Mouse (Mus musculus) spleen, postnatal 14 days (tissue): ENCODE data around the gene Gid8.

Experiments
- DNase-seq, 2 experiments: peaks; one replicate each; pipeline ENCODE4 v3.0.0; 2021 to 2022; ENCODE audit warnings: low spot score in 2 of 2

Gene Gid8

DNA sequence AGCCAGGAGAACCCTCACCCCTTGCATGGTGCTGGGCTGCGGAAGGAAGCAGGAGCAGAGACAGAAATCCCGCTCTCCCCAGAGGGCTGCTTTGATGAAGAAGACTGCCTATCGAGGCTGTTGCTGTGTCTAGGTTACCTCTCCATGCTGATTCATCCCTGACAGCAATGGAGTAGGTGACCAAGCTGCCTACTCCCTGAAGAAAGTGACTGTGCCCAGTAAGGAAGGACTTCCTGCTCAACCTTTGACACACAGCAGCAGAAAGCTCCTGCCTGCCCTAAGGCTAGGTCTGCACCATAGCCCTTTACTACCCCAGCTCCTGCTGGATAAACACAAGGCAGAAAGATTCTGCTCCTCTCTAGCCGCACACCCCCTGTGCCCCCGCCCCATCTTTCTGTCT, 39.0 kb downstream of the Gid8 start:
- DNase-seq = no peak

DNA sequence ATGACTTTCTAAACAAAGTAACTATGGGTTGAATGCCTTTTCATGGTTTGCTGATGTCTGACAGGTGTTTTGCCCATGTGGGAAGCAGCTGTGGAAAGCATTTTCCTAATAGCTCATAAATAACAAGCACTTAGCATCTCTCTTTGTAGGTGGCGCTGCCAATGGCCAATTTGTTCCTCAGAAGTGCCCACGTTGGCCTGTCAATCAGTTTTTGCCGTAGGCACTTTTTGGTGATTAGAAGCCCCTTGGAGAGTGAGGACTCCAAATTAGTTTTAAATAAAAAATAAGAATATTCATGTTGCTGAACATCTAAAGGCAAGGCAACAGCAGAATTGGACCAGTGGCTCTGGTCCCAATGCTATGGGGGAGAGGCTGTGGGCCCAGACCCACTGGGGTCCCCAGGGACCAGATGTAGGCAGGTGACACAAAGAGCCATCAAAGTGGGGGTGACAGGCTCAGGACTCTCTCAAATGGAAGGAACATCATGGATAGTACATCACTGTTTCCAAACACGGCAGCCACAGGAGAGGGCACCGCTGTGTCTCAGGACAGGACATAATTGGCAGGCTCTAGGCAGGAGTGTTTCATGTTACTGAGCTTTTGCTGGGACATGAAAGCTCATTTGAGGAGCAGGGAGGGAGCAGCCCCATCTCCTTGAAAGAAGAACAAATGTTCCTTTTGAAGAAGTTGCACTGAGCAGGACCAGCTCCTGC, 45.2 kb downstream of the Gid8 start:
- DNase-seq = no peak

DNA sequence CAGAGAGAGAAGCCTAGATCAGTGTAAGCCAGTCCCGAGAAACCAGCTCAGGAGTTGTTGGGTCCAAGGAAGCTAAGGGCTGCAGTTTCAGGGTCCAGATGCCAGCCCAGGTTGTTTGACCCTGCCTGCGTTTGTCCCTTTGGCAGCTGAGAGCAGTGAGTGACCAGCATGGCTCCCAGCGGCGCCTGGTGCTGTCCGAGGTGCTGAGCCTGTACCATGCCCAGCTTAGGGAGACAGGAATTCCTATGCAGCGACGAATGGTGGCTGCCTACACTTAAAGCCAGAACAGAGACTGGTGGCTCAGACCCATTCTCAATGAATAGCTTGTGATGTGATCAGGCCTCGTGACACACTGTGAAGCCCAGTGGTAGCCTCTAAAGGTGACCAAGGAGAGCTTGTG, 46.0 kb downstream of the Gid8 start:
- no peak for DNase-seq

DNA sequence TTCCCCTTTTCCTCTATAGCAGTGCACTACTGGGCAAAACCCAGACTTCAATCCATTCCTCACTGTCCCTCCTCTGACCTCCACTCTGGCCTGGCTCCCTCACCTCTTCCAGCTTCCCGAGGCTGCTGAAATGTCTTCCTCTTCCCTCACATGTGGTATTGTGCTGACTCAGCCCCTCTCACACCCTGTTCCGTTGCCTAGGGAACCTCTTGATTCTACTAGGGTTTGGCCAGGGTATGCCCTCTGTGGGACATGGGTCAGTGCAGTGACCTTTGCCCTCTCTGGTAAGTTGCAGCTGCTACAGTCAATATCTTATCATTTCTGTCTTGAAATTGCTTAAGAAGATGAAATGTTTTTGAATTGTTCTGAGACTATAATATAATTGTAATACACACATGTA, 46.9 kb downstream of the Gid8 start:
- no peak for DNase-seq

DNA sequence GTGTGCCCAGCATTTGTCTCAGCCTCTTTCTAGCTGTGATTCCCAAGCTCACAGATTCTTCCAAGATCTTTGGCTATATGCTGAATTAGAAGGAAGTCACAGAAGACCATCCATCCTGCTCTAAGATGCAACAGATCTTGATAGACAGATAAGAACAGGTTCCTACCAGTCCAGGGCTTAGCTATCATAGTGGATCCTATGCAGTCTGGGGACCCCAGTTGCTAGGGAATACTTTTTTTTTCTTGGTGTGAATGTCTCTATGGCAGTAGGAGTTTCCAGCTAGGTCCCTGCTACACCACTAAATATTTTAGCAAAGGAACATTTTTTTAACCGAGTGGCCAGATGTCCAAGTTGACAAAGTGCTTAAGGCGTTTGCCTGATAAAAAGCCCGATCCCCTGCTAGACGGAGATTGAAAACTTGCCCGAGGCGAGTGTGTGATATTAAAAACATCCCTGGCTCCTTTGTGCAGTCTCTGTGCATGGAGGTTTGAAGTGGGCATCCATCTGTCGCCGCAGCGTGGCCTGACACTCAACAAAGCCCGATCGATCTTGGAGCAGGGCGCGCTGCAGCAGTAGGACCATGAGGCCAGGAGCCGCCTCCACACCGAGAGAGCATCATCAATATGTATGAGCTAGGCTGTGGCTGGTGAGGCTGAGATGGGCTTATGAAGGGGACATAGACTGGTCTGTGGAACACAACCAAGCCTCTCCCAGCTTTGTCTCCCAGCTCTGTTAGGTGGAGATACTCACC, 48.8 kb downstream of the Gid8 start:
- DNase-seq = no peak

DNA sequence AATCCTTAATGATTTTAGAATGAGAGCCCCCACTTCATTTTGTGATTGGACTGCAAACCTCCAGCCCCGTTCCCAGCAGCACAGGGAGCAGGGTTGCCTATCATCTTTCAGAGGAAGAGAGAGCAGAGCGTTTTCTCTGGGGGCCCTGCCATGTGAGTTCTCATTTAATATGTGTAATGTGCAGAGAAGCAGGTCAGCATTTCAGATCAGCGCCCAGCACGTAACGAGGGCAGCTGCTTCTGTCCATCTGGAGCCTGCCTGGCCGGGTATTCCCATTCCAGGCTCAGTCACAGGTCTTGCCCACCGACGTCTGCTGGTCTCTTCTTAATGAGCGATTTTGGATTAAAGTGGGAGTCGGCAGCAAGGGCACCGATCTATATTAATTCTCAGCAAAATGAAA, 55.1 kb downstream of the Gid8 start:
- no peak for DNase-seq

DNA sequence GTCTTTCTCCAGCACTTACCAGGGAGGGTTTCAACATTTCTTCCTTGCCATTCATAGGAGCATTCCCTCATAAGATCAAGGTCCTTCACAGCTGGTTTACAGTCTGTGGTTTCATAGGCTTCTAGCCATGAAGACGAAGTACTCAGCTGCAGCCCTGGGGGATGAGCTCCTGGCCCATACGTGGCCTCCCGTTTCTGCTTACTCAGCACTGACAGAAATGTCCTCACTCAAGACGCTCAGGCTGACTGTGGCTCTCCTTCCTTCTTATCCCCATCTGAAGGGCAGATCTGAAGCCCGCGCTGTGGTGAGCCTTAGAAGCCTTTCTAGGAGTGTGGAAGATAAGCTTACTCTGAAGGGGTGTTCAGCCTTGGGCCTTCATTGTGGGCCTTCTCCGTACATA, 55.8 kb downstream of the Gid8 start:
- no peak for DNase-seq
